Mouse (Mus musculus) layer of hippocampus, postnatal 25 days (tissue): Measurements from ENCODE around the gene Dcun1d4. TPM values are rescaled to one million over a fixed set of nuclear protein-coding genes. Genes with fewer than 3 reads are reported as not detected.
A peak's percentile ranks its signal among the peaks of the same experiment; 100 is the strongest.

Experiments
- DNase-seq, 2 experiments: peaks; one replicate each; pipeline ENCODE4 v3.0.0; 2022; ENCODE audit warnings: mixed read lengths in 2 of 2, low spot score in 1 of 2; ENCODE audit errors: extremely low spot score in 1 of 2
- total RNA-seq, 2 experiments: library from RNA; stranded (reverse); gene quantifications; 2 replicates each; pipeline ENCODE4 v1.2.3; 2021

Gene Dcun1d4
- total RNA-seq, 2 experiments from 2014 or later = 114 to 122 TPM

GRCm38 (mm10) chr5:73585212-73586115, 104.7 kb downstream of the Dcun1d4 start:
- DNase-seq = peak in 1 of 2 experiments; percentile 22

GRCm38 (mm10) chr5:73586597-73586996, 105.8 kb downstream of the Dcun1d4 start:
- no peak for DNase-seq

GRCm38 (mm10) chr5:73587119-73587518, 106.3 kb downstream of the Dcun1d4 start:
- no peak for DNase-seq

- no peak for DNase-seq
These were observed 118.3 kb downstream of the Dcun1d4 start for GRCm38 (mm10) chr5:73598943-73599695.

- no peak for DNase-seq
These were observed 119.2 kb downstream of the Dcun1d4 start for GRCm38 (mm10) chr5:73599991-73600390.

GRCm38 (mm10) chr5:73601361-73601763, 120.6 kb downstream of the Dcun1d4 start:
- no peak for DNase-seq

- DNase-seq = no peak
These were observed 122.1 kb downstream of the Dcun1d4 start for GRCm38 (mm10) chr5:73602865-73603264.

GRCm38 (mm10) chr5:73604542-73604941, 123.7 kb downstream of the Dcun1d4 start:
- DNase-seq = no peak

- DNase-seq = no peak
These were observed 124.2 kb downstream of the Dcun1d4 start for GRCm38 (mm10) chr5:73604964-73605363.

Other genes starting within 250 kb of the Dcun1d4 start
- gene Fryl, start 224.4 kb upstream of the Dcun1d4 start, total RNA-seq = 10 to 100 TPM; 60.0 to 65.0 TPM
- 100 to 1,000 TPM; 454 to 476 TPM for gene Ociad1, start 188.2 kb upstream of the Dcun1d4 start, total RNA-seq
- gene Ociad2, start 140.0 kb upstream of the Dcun1d4 start, total RNA-seq = 100 to 1,000 TPM; 122 to 128 TPM
- gene Cwh43, start 74.9 kb upstream of the Dcun1d4 start, total RNA-seq = 1 to 10 TPM in 1 of 2 experiments, under 1 TPM in 1; 0.62 to 1.3 TPM
- gene Lrrc66, start 151.5 kb downstream of the Dcun1d4 start, total RNA-seq = under 1 TPM in 1 of 2 experiments, not detected in 1; 0.07 TPM
- 10 to 100 TPM; 50.6 to 52.1 TPM for gene Sgcb, start 166.8 kb downstream of the Dcun1d4 start, total RNA-seq
- gene Spata18, start 170.4 kb downstream of the Dcun1d4 start, total RNA-seq = under 1 TPM; 0.76 to 0.89 TPM